18 mouse cellular contexts compared by ENCODE assay signal in genomic region chr3:96855833-96856232, GRCm38 (mm10). TPM values are rescaled to one million over a fixed set of nuclear protein-coding genes. Genes with fewer than 3 reads are reported as not detected.
"Had no signal": no experiment of that assay in that cellular context is flagged by ENCODE, and none has a peak within 500 bp of the region (broad histone marks: within the 10 kb centered on the region; RNA-seq: fewer than 3 reads in every experiment).

No protein-coding gene starts in this region.

- DNase-seq: gastrocnemius, adult 2 months; gastrocnemius, postnatal 14 days; heart, postnatal 14 days; heart, postnatal 4 days; kidney, adult 8-10 months; kidney, postnatal 14 days; kidney, postnatal 4 days; liver; liver, embryonic 13.5 days had no signal

RNA-seq across cellular contexts. Expression of gene Cd160, which starts 26.7 kb away (rescaled TPM):
- total RNA-seq: gastrocnemius, adult 2 months; gastrocnemius, postnatal 14 days; gastrocnemius, postnatal 4 days; heart, adult 2 months; heart, postnatal 14 days; heart, postnatal 4 days; layer of hippocampus, adult 2 months; layer of hippocampus, postnatal 10 days; layer of hippocampus, postnatal 25 days; left cerebral cortex, adult 2 months; left cerebral cortex, postnatal 14 days; left cerebral cortex, postnatal 36 days had no signal

RNA-seq across cellular contexts. Expression of gene Pdzk1, which starts 26.7 kb away (rescaled TPM):
- total RNA-seq: gastrocnemius, adult 2 months; gastrocnemius, postnatal 14 days; granulocyte monocyte progenitor cell, adult 5-6 weeks; heart, adult 2 months; left cerebral cortex, postnatal 14 days had no signal
